Mouse (Mus musculus) 3134 (cell line): ENCODE data around the gene Egfem1.

Source experiments
- DNase-seq: peaks from one replicate; pipeline ENCODE4 v3.0.0-alpha.2; 2011; ENCODE audit warnings: low spot score; ENCODE audit not compliant: insufficient read length; ENCODE audit errors: extremely low read depth

Egfem1 gene

DNA sequence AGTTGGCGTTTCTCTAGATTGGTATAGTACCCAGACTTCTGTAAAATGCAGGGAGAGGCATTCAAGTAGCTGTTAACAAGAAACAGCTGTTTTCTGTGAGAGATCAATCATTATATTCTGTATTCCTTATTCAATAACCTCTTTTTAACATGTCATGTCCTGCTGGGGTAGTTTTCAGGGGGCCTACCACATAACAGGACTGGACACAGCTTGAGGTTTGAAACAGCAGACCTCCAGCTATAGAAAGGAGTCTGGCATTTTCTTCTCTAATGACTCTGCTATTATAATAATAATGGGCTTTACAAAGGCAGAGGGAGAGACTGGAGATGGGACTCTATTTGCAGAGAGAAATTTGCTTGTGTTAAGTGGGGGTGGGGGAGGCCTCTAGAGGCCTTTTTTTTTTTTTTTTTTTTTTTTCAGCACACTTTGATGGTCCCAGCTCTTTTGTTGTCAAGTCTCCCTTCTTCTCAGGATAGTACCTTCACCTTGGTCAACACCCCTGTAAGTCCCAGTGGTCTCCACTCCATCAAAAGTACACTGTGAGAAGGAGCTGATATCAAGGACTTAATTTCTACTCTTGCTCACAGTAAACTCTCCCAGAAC, 459.8 kb downstream of the Egfem1 start:
- no peak for DNase-seq

DNA sequence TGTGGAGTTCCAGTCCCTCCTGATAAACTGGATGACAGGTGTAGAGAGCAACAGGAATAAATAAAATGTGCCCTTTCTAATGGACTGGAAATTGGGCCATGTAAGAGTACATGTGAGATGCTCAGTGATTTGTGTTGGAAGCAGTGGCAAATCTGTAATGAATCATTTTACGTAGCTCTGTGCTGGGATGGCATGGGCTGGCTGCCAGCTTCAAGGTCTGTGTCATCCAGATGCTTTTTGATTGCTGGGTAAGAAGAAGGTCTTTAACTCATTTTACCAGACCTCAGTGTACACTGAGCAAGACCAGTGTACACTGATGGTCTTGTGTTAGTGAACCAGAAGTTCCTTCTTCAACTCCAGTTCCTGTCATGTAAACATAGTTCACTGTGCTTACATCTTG, 462.2 kb downstream of the Egfem1 start:
- no peak for DNase-seq

DNA sequence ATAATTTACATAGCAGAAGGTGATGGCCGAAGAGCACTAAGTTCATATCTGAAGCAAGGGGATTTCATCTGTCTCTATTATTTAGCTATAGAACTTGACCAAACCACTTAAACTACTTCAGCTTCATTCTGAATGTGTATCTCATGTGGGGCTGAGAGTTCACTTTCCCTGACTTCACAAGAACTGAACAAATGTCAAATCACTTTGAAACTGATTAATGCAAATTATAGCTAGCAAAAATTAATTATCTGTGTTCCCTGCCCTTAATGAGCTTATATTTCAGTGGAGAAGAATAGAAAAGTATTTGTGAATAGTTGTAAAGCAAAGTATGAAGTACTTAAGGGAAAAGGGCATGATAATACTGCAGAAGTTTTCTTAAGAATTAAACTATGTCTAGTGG, 481.3 kb downstream of the Egfem1 start:
- no peak for DNase-seq

DNA sequence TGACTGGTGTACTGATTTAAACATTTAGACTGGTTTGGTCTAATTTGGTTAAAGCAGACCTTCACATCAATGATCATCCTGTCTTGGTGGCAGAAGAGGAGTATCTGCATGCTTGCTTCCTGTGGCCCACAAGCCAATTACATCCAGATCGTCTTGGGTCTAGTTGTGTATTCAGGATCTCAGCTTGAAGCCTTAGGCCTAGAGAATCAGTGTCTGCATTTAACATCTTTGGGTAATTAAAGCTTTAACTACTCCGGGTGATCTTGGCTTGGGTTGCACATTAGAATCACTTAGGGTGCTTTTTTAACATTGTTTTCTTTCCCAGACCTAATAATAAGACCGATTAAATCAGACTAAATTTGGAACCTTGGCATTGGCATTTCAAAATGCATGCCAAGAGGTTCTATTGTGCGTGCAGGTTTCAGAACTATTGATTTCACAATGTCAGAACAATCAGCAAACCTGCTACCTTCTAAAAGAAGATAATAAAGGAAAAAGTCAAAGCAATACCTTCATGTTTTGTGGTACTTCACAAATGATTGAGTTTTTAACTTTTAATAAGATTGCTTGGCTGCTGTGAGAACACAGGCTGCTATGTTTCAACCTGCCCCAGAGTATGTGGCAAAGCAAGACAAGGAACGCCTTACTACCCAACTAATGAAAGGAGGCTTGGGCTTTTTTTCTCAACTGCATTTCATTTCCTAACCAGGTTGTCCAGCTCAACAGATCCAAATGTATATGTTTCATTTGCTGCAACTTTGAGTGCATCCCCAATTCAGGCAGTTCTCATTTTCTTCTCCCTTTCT, 496.4 kb downstream of the Egfem1 start:
- no peak for DNase-seq

DNA sequence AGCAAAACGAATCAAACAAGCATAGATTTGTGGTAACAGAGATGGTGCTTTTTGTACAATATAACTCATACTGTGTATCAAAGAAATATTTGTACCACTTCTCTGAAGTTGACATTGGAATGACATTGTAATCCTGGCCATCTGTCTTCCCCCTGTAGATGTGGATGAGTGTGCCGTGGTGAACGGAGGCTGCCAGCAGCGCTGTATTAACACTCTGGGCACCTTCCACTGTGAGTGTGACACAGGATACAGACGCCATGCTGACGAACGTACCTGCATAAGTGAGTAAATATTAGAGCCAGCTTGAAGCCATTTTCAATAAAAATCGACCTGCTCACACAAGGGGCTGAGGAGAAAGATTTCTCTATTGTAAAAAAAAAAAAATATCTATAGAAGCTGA, 500.9 kb downstream of the Egfem1 start:
- DNase-seq = no peak

DNA sequence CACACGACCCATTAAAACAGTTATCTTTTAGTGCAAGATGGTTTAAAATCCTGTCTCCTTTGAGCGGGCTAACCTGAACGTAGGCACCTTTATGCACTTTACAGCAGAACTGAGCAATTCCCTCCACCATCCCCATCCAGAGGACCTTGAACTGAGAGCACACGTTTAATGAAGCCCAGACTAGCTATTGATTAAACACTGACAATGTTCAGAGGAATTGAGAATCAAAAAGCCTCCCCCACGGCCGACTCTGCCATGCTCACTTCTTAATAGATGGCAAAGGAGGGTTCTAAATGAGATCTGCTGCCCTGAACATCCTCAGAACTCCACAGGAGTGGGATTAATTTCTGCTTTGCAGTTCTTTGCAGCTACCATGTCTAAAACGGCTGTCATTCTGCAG, 520.3 kb downstream of the Egfem1 start:
- DNase-seq = no peak

DNA sequence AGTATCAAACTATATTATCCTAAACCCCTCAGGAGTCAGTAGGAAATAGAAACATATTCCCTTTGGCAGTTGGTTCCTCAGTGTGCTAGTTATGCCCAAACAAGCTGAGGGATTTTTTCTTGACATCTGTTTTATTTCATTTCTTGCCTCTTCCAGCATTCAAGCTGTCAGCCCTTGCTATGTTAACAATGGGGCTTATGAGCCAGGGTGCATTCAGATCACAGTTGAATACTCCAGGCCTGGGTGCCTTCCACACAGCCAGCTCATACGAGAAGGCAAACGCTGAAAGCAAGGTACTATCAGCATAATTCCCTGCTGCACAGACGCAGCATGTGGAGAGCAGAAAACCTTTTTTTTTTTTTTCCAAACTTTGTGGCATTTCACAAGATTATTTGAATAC, 526.9 kb downstream of the Egfem1 start:
- no peak for DNase-seq

DNA sequence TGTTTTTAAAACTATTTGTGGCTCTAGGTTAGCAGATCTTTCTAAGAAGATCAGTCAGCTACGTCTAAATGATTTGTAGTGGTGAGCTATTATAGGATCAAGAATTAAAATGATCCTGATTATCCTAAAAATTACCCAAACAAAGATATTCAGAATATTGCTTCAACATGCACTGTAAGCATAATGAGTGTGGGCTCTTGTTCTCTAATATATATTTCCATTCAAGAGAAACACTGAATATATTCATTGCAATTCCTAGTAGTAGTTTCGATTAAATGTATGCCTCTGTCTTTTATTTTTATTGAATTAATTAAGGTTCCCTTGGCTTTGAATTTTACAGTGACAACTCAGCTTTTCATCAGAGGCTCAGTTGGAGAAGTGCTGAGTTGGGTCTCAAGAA, 527.4 kb downstream of the Egfem1 start:
- DNase-seq = no peak

DNA sequence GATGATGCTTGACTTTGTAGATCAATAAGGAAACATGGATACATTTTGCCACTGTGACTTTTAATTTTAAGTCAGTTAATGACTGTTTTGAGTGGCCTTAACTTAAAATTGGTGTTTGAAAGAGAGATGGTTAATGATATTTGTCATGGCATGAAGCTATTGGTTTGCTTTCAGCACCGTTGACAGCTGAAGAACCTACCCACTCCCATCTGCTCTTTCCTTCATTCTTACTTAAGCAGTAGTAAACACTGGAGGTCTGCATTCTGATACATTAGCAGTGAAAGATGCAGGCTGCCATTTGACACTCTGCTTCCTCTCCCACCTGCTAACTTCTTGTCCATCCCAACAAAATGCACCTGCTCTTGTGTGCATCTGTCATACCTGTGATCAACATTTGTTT, 537.8 kb downstream of the Egfem1 start:
- no peak for DNase-seq

DNA sequence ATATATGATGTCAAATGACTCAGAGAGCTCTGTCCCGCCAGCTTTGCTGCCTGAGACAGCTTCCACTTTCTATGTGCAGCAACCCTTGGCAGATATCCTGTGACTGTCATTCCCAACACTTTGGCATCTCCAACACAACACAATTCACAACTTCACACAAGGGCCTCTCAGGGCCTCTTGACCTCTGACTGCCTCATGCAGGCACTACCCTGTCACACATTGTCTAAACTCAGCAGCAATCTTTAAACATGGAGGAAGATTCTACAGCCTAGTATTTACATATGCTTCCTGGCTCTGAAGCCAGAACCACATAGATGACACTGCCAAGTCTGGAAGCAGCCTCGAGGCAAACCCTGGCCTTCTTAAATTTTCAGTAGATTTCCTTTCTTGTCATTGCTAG, 558.0 kb downstream of the Egfem1 start:
- DNase-seq = no peak

DNA sequence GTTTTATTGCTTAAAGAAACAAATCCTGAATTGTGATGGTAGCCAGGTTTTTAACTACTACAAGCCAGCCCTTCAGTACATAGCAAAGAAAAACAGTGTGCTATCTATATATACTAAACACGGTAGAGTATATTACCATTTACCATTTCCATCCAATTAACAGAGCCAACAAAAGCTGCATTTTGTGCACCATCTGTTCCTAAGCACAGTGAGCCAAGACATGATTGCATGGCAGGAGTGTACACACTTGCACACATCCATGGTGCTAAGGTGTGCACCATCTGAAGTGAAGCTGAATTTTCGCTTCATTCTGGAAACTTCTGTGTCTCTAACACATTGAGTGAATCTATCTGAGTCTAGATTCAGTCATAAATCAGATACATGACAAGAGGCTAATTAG, 585.0 kb downstream of the Egfem1 start:
- no peak for DNase-seq

DNA sequence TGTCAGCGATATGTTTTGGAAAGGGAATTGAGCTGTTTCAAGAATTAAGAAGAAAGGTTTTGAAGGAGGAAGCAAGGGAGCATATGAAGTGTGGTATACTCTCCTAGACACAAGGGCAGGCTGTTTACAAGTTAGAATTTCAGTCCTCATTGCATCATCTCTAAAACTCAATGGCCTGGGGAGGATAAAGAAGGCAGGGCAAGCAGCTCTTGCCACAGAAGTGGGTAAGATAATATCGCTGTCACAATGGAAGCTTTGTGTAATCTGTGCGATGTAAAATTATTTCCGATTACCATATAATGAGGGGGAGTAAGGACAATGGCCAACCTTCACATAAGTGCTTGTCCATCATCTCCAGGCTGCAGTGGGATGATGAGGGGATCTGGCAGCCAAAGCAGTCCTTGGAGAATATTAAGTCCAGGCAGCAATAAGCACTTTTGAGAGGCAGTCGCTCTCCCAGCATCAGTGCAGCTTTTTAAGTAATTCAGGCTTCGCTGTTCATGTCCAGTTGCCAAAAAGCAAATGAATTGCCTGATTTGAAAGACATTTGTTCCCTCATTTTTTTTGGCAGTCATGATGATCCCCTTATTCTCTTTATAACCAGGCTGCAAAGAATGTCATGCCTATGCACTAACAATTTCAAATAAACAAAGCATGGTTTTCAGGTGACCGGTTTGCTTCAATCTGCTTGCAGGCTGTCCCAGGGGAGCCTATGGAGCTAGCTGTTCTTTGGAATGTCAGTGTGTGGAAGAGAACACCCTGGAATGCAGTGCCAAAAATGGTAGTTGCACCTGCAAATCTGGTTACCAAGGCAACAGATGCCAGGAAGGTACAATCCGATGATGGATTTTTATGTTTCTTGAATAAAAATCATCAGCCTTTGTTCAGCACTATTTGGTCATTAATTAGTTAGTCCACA, 607.8 kb downstream of the Egfem1 start:
- no peak for DNase-seq

DNA sequence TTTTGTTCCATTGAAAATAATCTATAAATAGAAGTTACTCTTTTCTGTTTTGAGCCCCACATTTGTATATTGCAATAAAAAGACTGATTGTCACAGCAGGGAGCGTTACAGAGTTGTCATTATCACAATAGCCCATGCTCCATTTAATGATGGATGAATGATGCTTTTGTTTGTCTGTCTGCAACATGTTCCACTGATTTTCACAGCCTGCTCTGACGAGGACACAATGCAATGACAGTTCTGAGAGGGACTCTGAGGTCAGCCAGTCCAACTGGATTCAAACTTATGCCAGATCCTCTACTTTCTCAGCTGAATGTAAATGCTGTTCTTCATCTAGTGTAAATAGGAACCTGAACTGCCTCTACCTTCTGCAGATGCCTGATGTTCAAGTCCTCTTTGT, 619.3 kb downstream of the Egfem1 start:
- no peak for DNase-seq

DNA sequence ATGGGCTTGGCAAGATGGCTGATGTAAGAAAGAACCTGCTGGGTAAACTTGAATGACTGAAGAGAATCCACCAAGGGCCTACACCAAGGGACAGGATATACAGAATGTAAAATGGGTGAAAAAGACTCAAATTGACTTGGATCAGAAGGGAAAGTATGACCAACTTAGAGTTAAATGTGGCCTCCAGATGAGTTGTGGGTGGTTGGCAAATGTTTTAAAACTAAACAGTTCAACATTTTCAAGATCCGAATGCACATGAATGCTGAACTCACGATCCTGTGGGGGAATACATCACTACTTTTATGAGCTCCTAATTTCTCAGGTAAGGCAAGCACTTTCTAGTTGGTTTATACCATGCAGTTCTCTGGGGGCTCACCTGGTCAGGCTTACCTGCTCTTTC, 625.0 kb downstream of the Egfem1 start:
- no peak for DNase-seq

DNA sequence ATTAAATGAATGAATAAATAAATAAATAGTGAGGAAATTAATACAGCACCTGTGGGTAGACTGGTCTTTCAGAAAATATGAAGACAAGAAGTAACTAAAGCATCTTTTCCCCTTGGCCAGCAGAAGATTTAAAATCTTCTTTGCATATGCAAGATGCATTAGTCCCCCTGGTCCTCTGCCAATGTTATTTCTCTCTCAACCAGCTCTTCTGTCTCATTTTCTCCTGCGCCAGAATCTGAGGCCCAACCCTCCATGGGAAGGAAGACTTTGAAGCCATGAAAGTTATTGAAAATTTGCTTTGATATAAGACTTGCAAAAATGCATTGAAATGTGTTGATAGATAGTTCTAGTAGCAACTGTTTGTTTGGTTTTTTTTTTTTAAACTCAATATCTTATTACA, 625.6 kb downstream of the Egfem1 start:
- DNase-seq = no peak

DNA sequence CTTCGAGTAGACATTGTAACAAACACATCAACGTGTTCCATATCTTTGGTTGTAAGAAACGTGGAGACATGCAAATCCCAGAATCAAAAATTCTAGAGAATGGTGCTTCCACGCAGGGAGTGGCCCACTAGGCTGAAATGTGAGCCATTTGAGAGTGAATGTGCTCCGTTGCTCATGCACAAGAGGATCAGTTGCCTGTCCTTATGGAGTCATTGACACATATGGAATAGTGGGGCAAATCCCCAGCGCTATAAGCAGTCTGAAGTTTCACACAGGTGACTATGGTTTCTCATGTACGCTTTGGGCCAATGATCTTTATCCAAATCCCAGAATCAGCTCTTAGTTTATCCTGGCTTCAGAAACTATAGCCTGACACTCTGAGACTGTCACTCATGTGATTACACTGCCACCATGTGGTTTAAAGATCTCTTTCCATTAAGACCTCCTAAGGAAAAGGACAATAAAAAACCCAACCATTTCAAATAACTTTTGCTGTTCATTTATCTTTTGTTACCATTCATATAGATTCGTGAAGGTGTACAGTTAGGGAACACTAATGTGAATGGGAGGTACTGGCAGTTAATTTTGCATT, 644.6 kb downstream of the Egfem1 start:
- DNase-seq = no peak

DNA sequence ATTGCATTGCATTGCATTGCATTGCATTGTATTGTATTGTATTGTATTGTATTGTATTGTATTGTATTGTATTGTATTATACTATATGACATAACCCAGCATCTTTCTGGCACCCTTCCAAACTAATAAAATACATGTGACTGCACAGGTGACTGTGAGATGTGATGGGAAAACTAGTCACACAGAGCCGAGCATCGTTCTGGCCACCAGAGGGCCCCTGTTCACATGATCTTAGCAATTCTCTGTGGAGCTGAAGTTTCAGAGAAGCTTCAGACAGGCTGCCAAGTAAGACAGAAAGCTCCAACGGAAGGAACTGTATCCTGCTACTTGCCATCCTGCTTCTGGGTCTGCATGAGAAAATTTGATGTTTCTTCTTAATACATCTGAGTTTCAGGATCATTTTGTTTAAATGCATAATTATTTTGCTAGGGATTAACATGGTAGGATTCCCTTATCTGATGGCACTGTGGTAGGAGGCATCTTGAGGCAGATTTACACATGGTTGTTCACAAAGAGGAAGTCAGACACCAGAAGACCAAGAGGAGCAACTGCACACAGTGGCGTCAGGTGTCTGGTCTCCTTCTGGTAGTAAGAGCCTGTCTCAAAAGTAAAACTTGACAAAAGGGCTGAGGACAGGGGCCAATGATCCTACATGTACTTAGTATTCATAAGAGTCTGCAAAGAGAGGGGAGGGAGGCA, 648.4 kb downstream of the Egfem1 start:
- no peak for DNase-seq

DNA sequence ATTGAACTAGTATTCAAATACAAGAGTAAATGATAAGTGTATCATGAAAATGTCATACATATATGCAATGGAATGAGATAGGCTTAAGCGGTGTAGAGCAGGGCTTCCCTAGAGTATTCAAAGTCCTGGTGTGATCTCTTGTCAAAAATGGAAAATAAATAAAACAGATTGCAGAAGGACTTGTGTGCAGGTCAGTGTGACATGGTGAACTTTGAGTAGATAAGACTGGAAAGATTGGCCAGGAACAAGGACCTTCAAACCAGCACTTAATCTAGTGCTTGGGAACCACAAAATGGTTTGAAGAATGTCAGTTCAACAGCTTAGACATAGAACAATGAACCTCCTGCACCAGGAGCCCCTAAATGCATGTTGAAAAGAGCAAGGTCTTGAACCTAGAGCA, 649.7 kb downstream of the Egfem1 start:
- no peak for DNase-seq

DNA sequence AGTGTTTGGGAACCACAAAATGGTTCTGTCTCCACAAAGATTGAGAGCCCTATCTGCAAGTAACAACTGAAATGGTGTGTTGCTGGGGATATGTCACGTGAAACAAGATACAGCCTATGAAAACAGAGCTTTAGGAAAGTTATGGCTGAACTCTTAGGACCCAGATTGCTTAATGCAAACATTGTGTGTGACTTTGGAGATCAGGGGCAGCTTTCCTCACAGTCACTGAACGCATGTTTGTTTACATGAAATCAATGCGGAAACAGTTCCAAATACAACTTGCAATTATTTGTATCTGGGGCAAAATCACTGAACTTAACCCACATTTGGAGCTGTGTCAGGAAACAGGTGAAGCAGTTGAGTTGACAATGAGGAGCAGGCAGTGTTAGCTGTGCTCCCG, 650.8 kb downstream of the Egfem1 start:
- no peak for DNase-seq

DNA sequence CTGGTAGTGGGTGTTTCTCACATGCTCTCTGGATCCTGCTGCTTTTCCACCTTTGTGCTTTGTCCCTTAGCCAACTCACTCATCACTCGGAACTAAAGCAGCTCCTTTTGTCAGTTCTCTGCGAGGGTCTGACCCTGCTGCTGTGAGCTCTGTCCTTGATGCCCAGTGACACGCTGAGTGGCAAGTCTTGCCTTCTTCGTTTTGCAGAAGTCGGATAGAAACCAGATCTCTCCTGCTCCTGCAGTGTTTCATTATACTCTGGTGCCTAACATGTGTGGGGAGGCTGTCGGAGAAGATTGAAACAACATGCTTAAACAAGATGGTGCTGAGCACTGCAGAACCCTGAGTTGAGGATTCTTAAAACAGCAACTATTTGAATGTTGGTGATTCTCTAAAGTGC, 652.4 kb downstream of the Egfem1 start:
- no peak for DNase-seq

DNA sequence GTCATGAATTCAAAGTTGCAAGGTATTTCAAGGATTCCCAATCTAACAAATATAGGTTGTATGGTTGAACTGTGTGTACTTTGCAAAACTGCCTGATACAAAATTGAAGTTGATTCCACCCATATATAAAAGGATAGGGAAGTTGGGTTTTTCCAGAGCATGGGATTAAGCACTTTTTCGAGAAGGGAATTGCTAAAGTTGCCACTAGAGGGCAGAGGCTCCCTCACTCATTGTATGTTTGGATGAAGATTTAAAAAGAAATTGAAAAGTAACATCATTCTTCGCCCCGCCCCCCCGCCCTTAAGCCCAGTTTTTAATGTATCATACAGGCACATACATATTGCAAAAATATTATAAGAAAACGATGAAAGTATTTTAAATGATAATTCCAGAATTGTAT, 657.5 kb downstream of the Egfem1 start:
- no peak for DNase-seq
